Mouse (Mus musculus): ENCODE results near the gene Exoc3l2.

Gene Exoc3l2
- long read RNA-seq, experiment 1, partial matches to known transcripts = 11 of 12 reads
- long read RNA-seq, experiment 1, other reads (novel, unspliced or antisense) = 1 of 12 reads
- long read RNA-seq, experiment 2, partial matches to known transcripts = 8 of 9 reads
- long read RNA-seq, experiment 2, other reads (novel, unspliced or antisense) = 1 of 9 reads

DNA sequence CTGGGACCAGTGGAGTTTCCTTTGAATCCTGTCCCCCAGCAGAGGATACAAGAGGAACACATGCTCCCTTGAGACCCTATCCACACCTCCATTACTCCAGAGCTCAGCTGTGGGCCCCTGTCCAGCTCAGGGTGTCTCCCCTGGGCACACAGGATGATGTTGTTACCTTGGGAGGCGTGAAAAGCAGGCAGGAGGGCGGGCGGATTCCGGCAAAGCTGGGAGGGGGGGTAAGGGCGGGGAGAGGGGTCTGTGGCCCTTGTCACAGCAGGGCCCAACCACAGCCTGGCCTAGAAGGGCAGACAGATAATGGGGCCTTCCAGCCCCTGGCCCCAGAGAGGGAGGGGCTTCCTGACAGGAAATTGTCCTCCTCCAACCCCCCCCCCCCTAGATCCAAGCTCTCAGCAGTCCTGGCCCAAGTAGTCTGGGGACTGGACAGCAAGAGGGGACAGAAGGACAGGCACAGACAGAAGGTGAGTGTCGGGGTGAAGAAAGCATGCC lies at the start of gene Exoc3l2:
Gene Exoc3l2, plus strand, starts transcription at position 448 of the 498 bp plus-strand sequence.
- intact Hi-C loops (cut with DNase I) = no loop called here

DNA sequence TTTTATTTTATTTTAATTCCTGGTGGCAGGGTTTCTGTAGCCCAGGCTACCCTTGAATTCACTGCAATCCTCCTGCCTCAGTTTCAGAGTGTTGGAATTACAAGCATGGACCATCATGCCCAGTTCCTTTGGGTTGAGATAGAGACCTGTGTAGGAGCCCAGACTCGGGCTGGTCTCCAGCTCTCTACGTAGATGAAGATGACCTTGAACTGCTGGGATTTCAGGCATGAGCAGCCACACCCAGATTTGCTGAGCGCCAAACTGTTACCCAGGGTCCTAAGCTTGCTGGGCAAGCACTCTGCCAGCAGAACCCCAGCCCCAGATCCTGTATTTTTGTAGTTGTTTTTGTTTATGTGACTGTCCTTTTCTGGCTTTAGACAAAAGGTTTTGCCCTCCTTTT lies 49.6 kb upstream of the Exoc3l2 start:
- intact Hi-C loops (cut with DNase I) = no loop called here

DNA sequence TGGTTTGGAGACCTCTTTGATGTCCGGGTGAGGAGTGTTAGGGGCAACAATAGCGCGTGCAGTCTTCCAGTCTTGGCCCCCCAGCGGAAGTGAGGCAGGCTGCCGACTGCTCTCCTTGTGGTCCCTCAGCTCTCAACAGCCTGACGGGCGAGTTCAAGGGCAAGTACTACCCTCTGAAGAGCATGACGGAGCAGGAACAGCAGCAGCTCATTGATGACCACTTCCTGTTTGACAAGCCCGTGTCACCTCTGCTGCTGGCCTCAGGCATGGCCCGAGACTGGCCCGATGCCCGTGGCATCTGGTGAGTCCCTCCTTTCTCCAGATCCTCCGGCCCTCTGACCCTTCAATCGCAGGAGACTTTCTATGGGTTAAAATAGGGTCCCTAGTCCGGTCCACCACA lies 46.5 kb upstream of the Exoc3l2 start:
- intact Hi-C loops (cut with DNase I) = no loop called here

DNA sequence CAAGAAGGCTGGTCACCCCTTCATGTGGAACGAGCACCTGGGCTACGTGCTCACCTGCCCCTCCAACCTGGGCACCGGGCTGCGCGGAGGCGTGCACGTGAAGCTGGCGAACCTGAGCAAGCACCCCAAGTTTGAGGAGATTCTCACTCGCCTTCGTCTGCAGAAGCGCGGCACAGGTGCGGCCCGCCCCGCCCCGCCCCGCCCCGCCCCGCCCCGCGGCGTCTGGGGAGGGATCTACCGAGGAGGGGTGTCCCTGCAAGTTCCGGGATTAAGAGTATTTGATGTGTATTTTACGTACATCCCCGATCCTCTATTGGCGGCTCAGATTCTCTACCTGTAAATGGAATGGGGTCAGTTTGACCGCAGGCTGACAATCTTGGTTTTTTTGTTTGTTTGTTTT lies 43.0 kb upstream of the Exoc3l2 start:
- intact Hi-C loops (cut with DNase I) = no loop called here

DNA sequence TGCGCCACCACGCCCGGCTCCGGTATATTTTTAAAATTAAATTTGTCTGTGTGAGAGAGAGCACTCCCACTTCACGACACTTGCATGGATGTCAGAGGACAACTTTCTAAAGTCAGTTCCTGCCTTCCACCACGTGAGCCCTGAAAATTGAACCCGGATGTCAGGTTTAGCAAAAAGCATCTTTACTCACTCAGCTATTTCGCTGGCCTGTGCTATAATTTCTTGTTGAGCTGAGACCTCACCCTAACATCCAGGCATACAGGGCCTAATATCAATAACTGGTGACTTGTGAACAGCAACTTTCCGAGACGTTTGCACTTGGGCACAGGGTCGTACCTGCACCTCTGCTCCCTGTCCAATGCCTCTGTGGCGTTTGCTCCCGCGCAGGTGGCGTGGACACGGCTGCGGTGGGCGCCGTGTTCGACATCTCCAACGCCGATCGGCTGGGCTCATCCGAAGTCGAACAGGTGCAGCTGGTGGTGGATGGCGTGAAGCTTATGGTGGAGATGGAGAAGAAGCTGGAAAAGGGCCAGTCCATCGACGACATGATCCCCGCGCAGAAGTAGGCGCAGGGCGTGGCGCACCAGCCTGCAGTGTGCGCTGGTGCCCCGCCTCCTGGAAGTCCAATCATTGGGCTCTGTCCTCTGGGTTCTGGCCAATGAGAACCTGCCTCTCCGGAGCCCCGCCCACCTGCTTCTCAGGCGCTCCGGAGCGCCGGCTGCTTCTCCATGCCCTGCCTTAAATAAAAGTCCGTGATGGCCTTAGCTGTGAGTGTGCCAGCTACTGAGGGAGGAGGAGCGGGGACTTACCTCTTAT lies 42.1 kb upstream of the Exoc3l2 start:
- intact Hi-C loops (cut with DNase I) = no loop called here

DNA sequence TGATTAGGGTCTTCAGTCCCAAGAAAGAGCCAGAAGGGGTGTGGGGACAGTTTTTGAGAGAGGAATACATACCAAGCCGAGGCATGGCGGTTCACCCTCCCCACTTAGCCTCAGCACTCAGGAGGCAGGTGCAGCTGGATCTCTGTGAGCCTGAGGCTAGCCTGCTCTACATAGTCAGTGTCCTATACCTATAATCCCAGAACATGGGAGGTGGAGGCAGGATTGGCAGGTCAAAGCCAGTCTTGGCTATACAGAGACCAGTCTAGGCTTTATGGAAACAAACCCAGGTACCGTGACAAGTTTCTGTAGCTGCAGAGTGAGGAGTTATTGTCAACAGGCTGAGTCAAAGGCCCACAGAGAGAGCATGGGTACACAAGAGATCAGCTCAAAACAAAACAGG lies 40.0 kb upstream of the Exoc3l2 start:
- intact Hi-C loops (cut with DNase I) = no loop called here

DNA sequence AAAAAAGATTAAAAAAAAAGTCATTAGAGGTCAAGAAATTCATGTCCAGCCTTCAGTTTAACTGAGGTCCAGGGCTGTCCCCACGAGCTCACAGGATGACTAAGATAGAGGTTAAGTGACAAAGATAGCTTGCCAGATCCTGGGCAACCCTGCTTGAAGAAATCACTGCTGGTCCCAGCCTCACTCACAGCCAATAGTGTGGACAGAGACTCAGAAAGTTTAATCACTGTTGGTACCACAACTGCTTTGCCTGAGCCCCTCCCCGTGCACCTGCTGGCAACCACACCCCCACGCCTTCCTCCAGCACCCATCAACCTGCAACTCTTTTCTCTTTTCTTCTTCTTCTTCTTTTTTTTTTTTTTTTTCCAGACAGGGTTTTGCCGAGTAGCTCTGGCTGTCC lies 39.1 kb upstream of the Exoc3l2 start:
- intact Hi-C loops (cut with DNase I) = no loop called here

DNA sequence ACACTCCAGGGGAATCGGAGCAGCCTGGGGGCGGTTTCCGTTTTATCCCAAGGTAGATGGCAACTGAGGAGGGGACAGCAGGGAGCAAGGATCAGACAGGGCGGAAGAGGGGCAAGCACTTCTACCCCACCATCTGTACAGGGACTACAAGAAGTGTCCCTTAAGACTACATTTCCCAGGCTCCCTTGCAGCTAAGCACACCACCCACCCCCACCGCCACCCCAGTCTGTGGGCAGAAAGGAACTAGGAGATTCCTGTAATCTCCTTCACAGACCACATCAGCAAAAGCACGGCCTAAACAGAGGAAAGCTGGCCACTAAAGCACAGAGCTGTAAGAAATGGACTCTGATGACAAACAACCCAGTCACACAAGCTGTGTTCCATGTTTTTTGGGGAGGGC lies 36.8 kb upstream of the Exoc3l2 start:
- intact Hi-C loops (cut with DNase I) = no loop called here

DNA sequence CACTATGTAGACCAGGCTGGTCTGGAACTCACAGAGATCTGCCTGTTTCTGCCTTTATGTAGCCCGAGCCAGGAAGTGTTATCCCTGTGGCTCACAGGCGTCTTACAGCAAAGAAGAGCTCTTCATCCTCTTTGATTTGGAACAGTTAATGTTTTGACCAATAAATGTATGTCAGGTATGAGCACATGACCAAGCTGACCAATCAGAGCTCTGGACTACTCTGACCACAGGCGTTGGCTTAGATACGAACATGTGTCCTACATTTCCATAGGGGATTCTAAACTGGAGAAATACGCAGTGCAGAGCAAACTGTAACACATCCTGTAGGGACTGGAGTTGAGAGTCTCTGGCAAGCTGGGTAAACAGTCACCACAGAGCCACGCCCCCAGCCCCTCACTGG lies 36.2 kb upstream of the Exoc3l2 start:
- intact Hi-C loops (cut with DNase I) = no loop called here

DNA sequence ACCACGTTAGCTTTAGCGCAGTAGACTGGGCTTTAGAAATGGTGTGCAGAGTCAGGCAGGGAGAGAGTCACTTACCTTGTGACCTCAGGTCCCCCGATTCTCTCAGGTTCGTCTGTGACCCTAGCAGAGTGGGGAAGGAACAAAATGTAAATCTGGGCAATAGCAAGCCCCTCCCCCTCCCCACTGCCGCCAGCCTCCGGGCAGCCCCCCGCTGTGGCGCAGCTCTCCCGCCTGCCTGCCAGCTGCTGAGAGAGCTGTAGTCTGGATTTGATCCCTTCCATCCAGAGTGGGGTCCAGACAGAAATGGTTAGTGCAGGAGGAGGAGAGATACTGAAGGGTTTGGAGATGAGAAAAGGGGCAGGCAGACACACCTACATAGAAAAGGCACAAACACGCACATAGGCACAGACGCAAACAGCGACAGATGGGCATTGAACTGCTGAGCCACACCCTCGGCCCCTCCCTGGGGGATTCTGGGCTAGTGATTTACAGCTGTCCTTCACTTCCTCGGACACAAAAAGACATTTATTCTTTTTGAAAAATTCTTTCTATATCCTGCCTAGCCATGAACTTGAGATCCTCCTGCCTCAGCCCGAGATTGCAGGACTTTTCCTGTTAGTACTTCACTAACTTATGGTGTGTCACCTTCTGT lies 35.0 kb upstream of the Exoc3l2 start:
- intact Hi-C loops (cut with DNase I) = no loop called here

DNA sequence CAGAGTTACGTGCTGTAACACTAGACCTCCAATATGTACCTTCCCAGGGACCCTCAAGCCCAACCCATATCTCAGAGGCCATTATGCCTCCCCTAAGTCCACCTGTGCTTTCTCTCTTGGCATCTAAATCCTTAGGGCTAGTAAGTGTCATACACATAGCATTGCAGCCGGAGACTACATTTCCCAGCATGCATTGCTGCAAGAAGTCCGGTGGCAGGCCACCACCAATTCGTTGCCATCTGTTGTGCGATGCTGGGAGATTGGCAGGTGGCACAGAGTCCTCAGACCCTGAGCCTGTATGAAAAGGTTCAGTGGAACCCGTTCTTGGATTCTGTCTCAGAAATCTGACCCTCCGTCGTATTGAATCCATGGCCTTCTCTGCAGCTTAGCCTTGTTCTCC lies 33.4 kb upstream of the Exoc3l2 start:
- intact Hi-C loops (cut with DNase I) = no loop called here

DNA sequence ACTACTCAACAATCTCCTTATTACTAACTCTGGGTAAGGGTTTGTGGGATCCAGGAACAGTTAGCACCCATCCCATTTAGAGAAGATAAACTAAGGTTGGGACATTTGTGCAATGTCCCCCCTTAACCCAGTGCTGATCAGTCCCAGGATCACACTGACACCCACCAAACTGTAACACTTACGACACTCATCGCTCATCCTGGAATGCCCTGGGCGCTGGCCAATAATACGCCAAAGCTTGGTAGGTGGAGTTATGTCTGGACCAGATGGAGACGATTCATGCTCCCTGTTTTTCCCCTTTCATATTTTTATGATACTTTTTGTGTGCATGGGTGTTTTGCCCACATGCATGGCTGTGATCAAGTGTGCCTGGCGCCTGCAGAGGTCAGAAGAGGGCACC lies 32.7 kb upstream of the Exoc3l2 start:
- intact Hi-C loops (cut with DNase I) = no loop called here

DNA sequence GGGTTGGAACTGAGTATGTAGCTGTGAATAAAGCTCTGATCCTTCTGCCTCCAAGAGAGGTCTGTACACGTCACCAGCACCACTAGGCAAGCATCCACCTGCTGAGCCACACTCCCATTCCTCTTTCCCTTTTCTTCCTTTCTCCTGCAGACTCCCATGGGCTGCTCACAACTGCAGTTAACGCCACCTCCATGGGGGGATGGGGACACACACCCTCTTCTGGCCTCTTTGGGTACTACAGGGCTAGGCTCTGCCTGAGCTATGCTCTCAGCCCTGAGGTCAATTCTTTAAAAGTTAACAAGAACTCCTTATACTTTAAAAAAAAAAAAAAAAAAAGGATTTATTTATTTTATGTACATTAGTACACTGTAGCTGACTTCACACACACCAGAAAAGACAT lies 30.7 kb upstream of the Exoc3l2 start:
- intact Hi-C loops (cut with DNase I) = no loop called here

DNA sequence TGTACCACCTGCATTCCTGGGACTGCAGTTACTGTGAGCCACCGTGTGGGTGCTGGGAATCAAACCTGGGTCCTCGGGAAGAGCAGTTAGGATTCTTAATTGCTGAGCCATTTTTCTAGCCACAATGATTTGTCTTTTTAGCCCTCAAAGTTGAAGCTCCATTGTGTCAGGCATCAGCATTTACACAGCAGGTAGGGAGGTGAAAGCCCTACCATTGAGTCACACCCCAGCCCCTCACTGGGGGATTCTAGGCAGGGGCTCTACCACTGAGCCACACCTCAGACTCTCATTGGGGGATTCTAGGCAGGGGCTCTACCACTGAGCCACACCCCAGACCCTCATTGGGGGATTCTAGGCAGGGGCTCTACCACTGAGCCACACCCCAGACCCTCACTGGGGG lies 26.9 kb upstream of the Exoc3l2 start:
- intact Hi-C loops (cut with DNase I) = no loop called here

DNA sequence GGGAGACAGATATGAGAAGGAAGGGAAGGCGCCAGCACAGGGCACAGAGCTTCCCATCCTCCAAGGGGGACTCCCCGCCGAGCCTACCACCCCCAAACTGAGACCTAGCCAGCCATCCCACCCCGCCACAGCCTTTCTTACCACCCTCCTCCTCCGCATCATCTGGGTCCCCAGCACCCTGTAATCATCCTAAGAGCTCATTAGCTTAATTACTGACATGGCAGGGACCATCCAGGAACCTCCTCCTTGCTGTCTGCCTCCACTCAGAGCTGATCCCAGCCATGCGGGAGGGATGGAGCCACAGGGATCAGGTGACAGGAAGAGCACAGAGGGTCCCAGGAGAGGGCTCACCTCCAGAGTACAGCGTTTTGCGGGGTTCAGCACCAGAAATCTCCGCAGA lies 26.1 kb upstream of the Exoc3l2 start:
- intact Hi-C loops (cut with DNase I) = no loop called here

DNA sequence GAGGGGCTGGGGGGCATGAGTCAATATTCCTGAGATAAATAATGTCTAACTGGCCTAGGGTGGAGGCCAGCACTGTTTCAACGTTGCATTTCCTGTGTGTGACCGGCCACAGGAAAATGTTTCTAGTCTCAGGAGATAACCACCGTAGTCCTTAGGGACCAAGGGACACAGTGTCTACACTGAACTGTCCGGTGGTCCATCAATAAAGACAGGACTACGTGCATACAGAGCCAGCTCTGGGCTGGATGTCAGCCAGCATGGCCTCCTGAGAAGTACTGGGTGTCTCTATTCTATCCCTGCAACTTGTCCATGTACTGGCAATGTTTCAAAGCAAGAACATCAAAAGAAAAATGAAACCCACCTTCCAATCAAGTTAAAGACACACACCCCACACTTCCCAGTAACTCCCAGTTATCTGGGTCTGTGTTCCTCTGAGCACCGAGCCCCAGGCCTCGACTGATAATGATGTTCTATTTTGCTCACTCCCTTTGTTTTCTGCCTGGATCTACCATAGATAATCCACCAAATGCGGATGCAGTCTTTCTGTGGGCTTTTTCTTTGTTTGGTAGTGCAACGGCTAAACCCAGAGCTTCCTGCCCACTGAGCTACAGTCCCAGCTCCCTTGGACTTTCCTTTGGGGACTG lies 21.6 kb upstream of the Exoc3l2 start:
- intact Hi-C loops (cut with DNase I) = loop anchor here (5.0 kb wide), 1 partner anchor 34 kb away; no protein-coding TSS in a partner anchor

DNA sequence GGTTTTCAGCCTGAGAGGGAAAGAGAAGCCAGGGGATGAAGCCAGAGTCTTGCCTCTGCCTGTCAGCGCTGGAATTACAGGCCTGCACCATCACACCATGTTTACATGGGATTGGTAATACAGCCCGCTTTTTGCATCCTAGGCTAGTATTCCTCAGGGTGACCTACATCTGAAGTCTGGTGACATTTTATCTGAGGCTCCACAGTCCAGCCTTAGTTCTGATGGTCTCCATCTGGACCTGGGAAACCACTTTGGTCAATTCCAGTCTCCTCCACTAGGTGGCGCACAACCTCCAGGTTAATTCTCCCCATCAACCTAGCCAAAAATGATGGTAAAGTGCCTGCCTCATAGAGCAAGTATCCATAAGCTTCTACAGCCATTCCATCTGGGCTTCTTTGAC lies 19.8 kb upstream of the Exoc3l2 start:
- intact Hi-C loops (cut with DNase I) = loop anchor here (5.0 kb wide), 1 partner anchor 36 kb away; no protein-coding TSS in a partner anchor

DNA sequence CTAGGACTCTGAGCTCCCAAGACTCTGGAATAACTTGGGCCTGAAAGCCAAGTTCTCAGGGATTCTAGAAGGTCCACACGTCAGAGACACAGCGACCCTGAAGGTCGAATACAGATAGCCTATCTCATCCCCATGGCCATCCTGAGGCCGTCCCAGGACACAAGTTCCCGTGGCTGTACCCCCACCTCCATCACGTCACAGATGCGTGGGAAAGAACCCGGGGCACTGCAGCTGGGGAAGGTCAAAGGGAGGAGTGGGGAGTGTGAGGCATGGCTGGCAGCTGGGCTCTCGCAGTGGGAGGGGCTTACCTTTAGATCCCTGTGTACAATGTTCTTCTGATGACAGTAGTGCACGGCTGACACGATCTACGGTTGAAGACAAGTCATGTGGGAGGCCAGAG lies 18.3 kb upstream of the Exoc3l2 start:
- intact Hi-C loops (cut with DNase I) = loop anchor here (5.0 kb wide), 1 partner anchor 38 kb away; no protein-coding TSS in a partner anchor

DNA sequence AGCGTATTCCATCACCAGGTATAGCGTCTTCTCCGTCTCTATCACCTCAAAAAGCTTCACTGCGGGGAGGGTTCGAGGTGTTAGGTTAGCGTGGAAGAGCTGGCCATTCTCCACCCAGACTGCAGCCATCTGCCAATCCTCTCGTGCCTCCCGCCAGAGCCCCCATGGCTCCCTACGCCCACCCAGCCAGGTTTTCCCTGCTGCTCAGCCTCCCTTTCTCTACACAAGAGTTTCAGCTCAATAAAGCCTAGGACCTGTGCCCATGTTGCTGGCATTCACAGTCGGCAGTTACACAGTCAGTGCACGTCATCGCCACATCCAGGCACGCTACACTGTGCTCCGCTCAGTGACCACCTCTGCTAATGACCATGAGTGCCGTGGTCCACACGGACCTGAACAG lies 15.4 kb upstream of the Exoc3l2 start:
- intact Hi-C loops (cut with DNase I) = no loop called here

DNA sequence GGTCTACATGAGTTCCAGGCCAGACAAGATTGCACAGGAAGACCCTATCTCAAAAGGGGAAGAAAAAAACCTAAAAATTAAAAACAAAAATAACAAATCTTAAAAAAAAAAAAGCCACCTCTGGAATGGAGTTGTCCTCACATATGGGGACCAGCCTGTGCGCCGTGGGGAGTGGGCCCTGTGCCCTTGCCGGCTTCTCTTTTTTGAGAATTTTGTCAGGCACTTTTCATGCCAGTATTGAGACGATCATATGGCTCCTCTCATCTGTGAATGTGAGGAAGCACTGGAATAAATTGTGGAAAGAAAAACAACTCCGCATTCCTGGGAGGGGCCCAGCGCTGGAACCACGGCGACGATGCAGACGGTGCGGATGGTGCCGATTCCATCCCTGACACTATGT lies 14.0 kb upstream of the Exoc3l2 start:
- intact Hi-C loops (cut with DNase I) = no loop called here

DNA sequence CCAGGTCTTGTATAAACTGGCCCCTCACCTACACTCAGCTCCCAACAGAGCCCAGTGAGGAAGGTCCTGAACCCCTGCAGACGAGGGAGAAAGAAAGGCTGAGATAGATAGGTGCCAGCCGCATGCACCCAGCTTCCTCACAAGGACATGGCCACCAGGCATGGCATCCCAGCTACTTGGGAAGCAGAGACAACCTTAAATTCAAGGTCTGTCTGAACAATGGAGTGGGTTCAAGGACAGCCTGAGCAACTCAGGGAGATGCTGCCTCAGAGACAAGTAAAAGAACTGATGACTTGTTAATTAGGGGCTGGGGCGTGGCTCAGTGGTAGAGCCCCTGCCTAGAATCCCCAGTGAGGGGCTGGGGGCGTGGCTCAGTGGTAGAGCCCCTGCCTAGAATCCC lies 7.9 kb upstream of the Exoc3l2 start:
- intact Hi-C loops (cut with DNase I) = loop anchor here (5.0 kb wide), 2 partner anchors 52 to 117 kb away; partner anchors contain the start of genes Bloc1s3 and Trappc6a

All from adrenal gland (tissue).